Mouse (Mus musculus): ENCODE measurements around the gene Trim9. TPM values are rescaled to one million over a fixed set of nuclear protein-coding genes. Genes with fewer than 3 reads are reported as not detected.

The Trim9 gene
- polyA plus RNA-seq, 1 experiment from 2014 or later: 2.0 TPM

- 70% methylated on average over 5 of the region's 5 CpGs for WGBS
- no peak overlapping the region for H3K4me3 ChIP-seq (ENCODE audit: low read depth, low read length)
- no peaks in the 10 kb centered on the region for H3K36me3 ChIP-seq (ENCODE audit: control insufficient read depth, insufficient read depth, low read length)
- no peak overlapping the region for H3K9ac ChIP-seq (ENCODE audit: low read depth, low read length)
- H3K27ac ChIP-seq (replicated peaks; ENCODE audit: low read depth, low read length): no peak overlapping the region
- no peak overlapping the region for H3K4me2 ChIP-seq (ENCODE audit: low read depth, low read length)
- H3K9me3 ChIP-seq (ENCODE audit: control insufficient read depth, low read length): no peaks in the 10 kb centered on the region
- no peak for ATAC-seq (ENCODE audit: low read depth)
- H3K4me1 ChIP-seq (ENCODE audit: control insufficient read depth, insufficient read depth, low read length): no peaks in the 10 kb centered on the region
- no peaks in the 10 kb centered on the region for H3K27me3 ChIP-seq (replicated peaks; ENCODE audit: control insufficient read depth, insufficient read depth, low read length)
- DNase-seq (ENCODE audit: low spot score): no peak
Observed at GRCm38 (mm10) chr12:70201926-70202529, 145.4 kb downstream of the Trim9 start.

GRCm38 (mm10) chr12:70196341-70196740 lies 151.1 kb downstream of the Trim9 start:
- H3K9me3 ChIP-seq (ENCODE audit: control insufficient read depth, low read length): no peaks in the 10 kb centered on the region
- no peaks in the 10 kb centered on the region for H3K4me1 ChIP-seq (ENCODE audit: control insufficient read depth, insufficient read depth, low read length)
- WGBS: 84% methylated on average over 5 of the region's 5 CpGs
- H3K4me2 ChIP-seq (ENCODE audit: low read depth, low read length): no peak overlapping the region
- ATAC-seq (ENCODE audit: low read depth): no peak
- H3K9ac ChIP-seq (ENCODE audit: low read depth, low read length): no peak overlapping the region
- no peak overlapping the region for H3K4me3 ChIP-seq (ENCODE audit: low read depth, low read length)
- no peak for DNase-seq (ENCODE audit: low spot score)
- H3K36me3 ChIP-seq (ENCODE audit: control insufficient read depth, insufficient read depth, low read length): no peaks in the 10 kb centered on the region
- H3K27ac ChIP-seq (replicated peaks; ENCODE audit: low read depth, low read length): no peak overlapping the region
- H3K27me3 ChIP-seq (replicated peaks; ENCODE audit: control insufficient read depth, insufficient read depth, low read length): no peaks in the 10 kb centered on the region

DNA sequence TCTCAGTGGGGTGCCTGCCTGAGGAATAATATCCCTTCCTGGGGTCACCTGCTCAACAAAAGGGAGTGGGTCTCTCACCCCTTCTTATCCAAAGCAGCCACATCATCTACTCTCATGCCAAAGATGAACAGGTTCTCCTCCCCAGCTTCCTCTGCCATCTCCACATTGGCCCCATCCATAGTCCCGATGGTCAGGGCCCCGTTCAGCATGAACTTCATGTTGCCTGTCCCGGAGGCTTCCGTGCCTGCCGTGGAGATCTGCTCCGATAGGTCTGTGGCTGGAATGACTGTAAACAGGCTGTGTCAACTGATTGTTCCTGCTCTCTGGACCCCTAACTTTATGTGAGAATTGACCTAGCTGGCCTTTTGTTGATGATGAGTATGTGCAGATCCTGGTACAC lies 152.0 kb downstream of the Trim9 start:
- no peak overlapping the region for H3K4me2 ChIP-seq (ENCODE audit: low read depth, low read length)
- no peaks in the 10 kb centered on the region for H3K27me3 ChIP-seq (replicated peaks; ENCODE audit: control insufficient read depth, insufficient read depth, low read length)
- H3K9ac ChIP-seq (ENCODE audit: low read depth, low read length): no peak overlapping the region
- no peaks in the 10 kb centered on the region for H3K4me1 ChIP-seq (ENCODE audit: control insufficient read depth, insufficient read depth, low read length)
- H3K27ac ChIP-seq (replicated peaks; ENCODE audit: low read depth, low read length): no peak overlapping the region
- 92% methylated on average over 6 of the region's 6 CpGs for WGBS
- no peak for DNase-seq (ENCODE audit: low spot score)
- no peak overlapping the region for H3K4me3 ChIP-seq (ENCODE audit: low read depth, low read length)
- no peaks in the 10 kb centered on the region for H3K9me3 ChIP-seq (ENCODE audit: control insufficient read depth, low read length)
- no peaks in the 10 kb centered on the region for H3K36me3 ChIP-seq (ENCODE audit: control insufficient read depth, insufficient read depth, low read length)
- ATAC-seq (ENCODE audit: low read depth): no peak

Other genes starting within 250 kb of the Trim9 start
- 17.0 and 19.2 TPM in 2 replicates for gene Nin, start 233.9 kb downstream of the Trim9 start, polyA plus RNA-seq (2014; fragmentation: Nextera tagmentation; extraction: Ambion mirVana)
- 0.17 and 0.39 TPM in 2 replicates for gene Abhd12b, start 193.5 kb downstream of the Trim9 start, polyA plus RNA-seq (2014; fragmentation: Nextera tagmentation; extraction: Ambion mirVana)
- 22.2 and 23.4 TPM in 2 replicates for gene Pygl, start 116.1 kb downstream of the Trim9 start, polyA plus RNA-seq (2014; fragmentation: Nextera tagmentation; extraction: Ambion mirVana)
- gene Tmx1, start 105.5 kb upstream of the Trim9 start, polyA plus RNA-seq (2014; fragmentation: Nextera tagmentation; extraction: Ambion mirVana): 73.9 and 78.1 TPM in 2 replicates